ENCODE assay signal across 14 mouse cellular contexts in the genomic region with DNA sequence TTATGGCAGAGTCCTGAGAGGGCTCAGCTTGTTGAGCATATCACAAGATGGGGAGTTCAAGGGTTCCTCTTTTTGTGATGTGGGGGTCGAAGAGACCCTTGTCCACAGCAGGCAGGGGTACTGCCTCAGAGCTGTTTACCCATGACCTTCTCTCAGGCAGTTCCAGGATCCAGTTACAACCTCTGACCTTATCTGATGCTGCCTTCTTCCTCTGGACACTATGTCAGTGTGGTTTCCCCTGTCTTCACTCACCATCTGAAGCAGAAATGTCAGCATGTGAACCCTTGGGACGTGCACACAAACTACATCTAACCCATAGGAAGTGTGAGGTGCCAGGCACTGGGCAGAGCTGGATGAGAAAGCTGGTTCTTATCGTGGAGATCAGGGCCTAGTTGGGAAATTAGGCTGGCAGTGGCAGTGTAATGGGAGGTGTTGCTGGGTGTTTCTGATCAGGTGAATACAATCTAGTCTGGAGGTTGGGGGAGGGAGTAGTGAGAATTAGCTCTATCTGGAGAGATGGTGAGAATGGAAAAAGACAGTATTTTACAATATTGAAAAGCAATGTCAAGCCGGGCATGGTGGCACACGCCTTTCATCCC. TPM values are rescaled to one million over a fixed set of nuclear protein-coding genes. Genes with fewer than 3 reads are reported as not detected.
DNase-seq lines count a peak whose midpoint lies in the region; ATAC-seq and TF ChIP-seq lines count a peak whose summit lies in the region.
"Had no signal": no experiment of that assay in that cellular context is flagged by ENCODE, and none has a peak within 500 bp of the region (broad histone marks: within the 10 kb centered on the region; RNA-seq: fewer than 3 reads in every experiment).

No protein-coding gene starts in this region.

- no peak overlapping the region for H3K9ac ChIP-seq in kidney, embryonic 14.5 days (ENCODE audit: low read depth, low read length)
- H3K9ac ChIP-seq in forebrain, postnatal 0 days: no peak overlapping the region
- H3K9ac ChIP-seq: embryonic facial prominence, embryonic 12.5 days; limb, embryonic 12.5 days had no signal

- DNase-seq in gastrocnemius, adult 2 months: no peak
- no peak for DNase-seq in gastrocnemius, postnatal 4 days (ENCODE audit: low spot score in 2 of 2)
- no peak for DNase-seq in kidney, postnatal 36 days
- no peak for DNase-seq in spleen, adult 2 months (ENCODE audit: low read depth in 1 of 2, low spot score in 2 of 2)
- no peak for DNase-seq in spleen, adult 18-20 months
- no peak for DNase-seq in forebrain, postnatal 0 days
- DNase-seq: adrenal gland, adult 8-10 months; cerebellum, adult 18-20 months had no signal

- no peak overlapping the region for H3K4me3 ChIP-seq in gastrocnemius, adult 2 months
- H3K4me3 ChIP-seq in kidney, embryonic 14.5 days (ENCODE audit: low read length): no peak overlapping the region
- H3K4me3 ChIP-seq in spleen, adult 2 months (ENCODE audit: extremely low read depth, insufficient read depth, insufficient read length): peak overlapping the region; percentile 24
- H3K4me3 ChIP-seq in olfactory bulb, adult 2 months (ENCODE audit: insufficient read depth, low read depth, low read length): no peak overlapping the region
- no peak overlapping the region for H3K4me3 ChIP-seq in forebrain, postnatal 0 days (ENCODE audit: low read depth, low read length)

- H3K27ac ChIP-seq in gastrocnemius, adult 2 months: peak overlapping the region; percentile 95
- peak overlapping the region; percentile 76; the same call in 1 of the 2 replicates for H3K27ac ChIP-seq in kidney, embryonic 14.5 days (ENCODE audit: low read depth, low read length)
- H3K27ac ChIP-seq in spleen, adult 2 months (ENCODE audit: insufficient read depth, low read length): peak overlapping the region; percentile 95
- H3K27ac ChIP-seq in olfactory bulb, adult 2 months (ENCODE audit: insufficient read depth, low read depth, low read length): peak overlapping the region; percentile 82
- H3K27ac ChIP-seq in forebrain, postnatal 0 days (ENCODE audit: low read depth, low read length): no peak overlapping the region
- H3K27ac ChIP-seq: limb, embryonic 12.5 days; midbrain, embryonic 13.5 days had no signal

- intact Hi-C loops in gastrocnemius, adult 2 months (cut with DNase I): no loop called here

- no peak overlapping the region for H3K4me2 ChIP-seq in kidney, embryonic 14.5 days (replicated peaks; ENCODE audit: low read depth, low read length)
- no peak overlapping the region for H3K4me2 ChIP-seq in forebrain, postnatal 0 days (ENCODE audit: low read depth)

- peaks cover 20% of the 10 kb centered on the region for H3K4me1 ChIP-seq in kidney, embryonic 14.5 days (ENCODE audit: control insufficient read depth, insufficient read depth, low read length)
- peaks cover 28% of the 10 kb centered on the region for H3K4me1 ChIP-seq in spleen, adult 2 months (ENCODE audit: control insufficient read depth, insufficient read depth, insufficient read length)
- H3K4me1 ChIP-seq in olfactory bulb, adult 2 months (ENCODE audit: control insufficient read depth, insufficient read depth, low read length): peaks cover 29% of the 10 kb centered on the region
- peaks cover 6% of the 10 kb centered on the region; the same call in 1 of the 2 replicates for H3K4me1 ChIP-seq in forebrain, postnatal 0 days (ENCODE audit: insufficient read depth)

- H3K9me3 ChIP-seq in kidney, embryonic 14.5 days (ENCODE audit: control insufficient read depth, low read length): no peaks in the 10 kb centered on the region
- no peaks in the 10 kb centered on the region for H3K9me3 ChIP-seq in forebrain, postnatal 0 days (ENCODE audit: low read length)
- H3K9me3 ChIP-seq: embryonic facial prominence, embryonic 12.5 days; hindbrain, embryonic 10.5 days; limb, embryonic 12.5 days; midbrain, embryonic 13.5 days had no signal

- no peak for TF ChIP-seq CTCF in gastrocnemius, adult 2 months (IDR thresholded peaks at IDR 0.05)
- no peak for TF ChIP-seq CTCF in spleen, adult 2 months (IDR thresholded peaks at IDR 0.05; ENCODE audit: extremely low read depth, insufficient read depth, insufficient read length, insufficient replicate concordance)
- no peak for TF ChIP-seq CTCF in olfactory bulb, adult 2 months (IDR thresholded peaks at IDR 0.05; ENCODE audit: insufficient read depth, low read depth, low read length)
- no peak for TF ChIP-seq CTCF in forebrain, postnatal 0 days (IDR thresholded peaks at IDR 0.05; ENCODE audit: low read depth)

- WGBS in kidney, embryonic 14.5 days: 55% methylated on average over 5 of the region's 5 CpGs
- 41% methylated on average over 5 of the region's 5 CpGs for WGBS in spleen, adult 2 months
- WGBS in olfactory bulb, adult 2 months: 67% methylated on average over 5 of the region's 5 CpGs
- 90% methylated on average over 5 of the region's 5 CpGs for WGBS in forebrain, postnatal 0 days

- H3K36me3 ChIP-seq in kidney, embryonic 14.5 days (ENCODE audit: control insufficient read depth, insufficient read depth, low read length): no peaks in the 10 kb centered on the region
- peaks cover 1% of the 10 kb centered on the region; the same call in 1 of the 2 replicates for H3K36me3 ChIP-seq in spleen, adult 2 months (ENCODE audit: control insufficient read depth, insufficient read depth, low read length)
- no peaks in the 10 kb centered on the region for H3K36me3 ChIP-seq in forebrain, postnatal 0 days (ENCODE audit: insufficient read depth)
- H3K36me3 ChIP-seq: embryonic facial prominence, embryonic 12.5 days; limb, embryonic 12.5 days; midbrain, embryonic 13.5 days had no signal

- no peak for ATAC-seq in kidney, embryonic 14.5 days (ENCODE audit: low FRiP score, low TSS enrichment)
- no peak for ATAC-seq in forebrain, postnatal 0 days
- ATAC-seq: midbrain, embryonic 13.5 days had no signal

- H3K27me3 ChIP-seq in kidney, embryonic 14.5 days (ENCODE audit: control insufficient read depth, insufficient read depth, low read length): no peaks in the 10 kb centered on the region
- H3K27me3 ChIP-seq in spleen, adult 2 months (ENCODE audit: control insufficient read depth, insufficient read depth, low read length): no peaks in the 10 kb centered on the region
- H3K27me3 ChIP-seq in forebrain, postnatal 0 days (ENCODE audit: insufficient read depth, low read length): no peaks in the 10 kb centered on the region
- H3K27me3 ChIP-seq: embryonic facial prominence, embryonic 12.5 days; limb, embryonic 12.5 days; midbrain, embryonic 13.5 days had no signal

- no peak for TF ChIP-seq POLR2A in spleen, adult 2 months (IDR thresholded peaks at IDR 0.05; ENCODE audit: low read depth, low read length)
- TF ChIP-seq POLR2A in olfactory bulb, adult 2 months (IDR thresholded peaks at IDR 0.05; ENCODE audit: insufficient read depth, low read depth, low read length): no peak

RNA-seq across cellular contexts. Expression of gene Pkig, which starts 2.0 kb away (rescaled TPM):
- 100 to 1,000 TPM in 1 of 2 experiments, 10 to 100 TPM in 1; 93.9 to 125 TPM for total RNA-seq in gastrocnemius, adult 2 months (2021)
- total RNA-seq in gastrocnemius, postnatal 4 days (2021): 100 to 1,000 TPM; 153 to 176 TPM
- polyA plus RNA-seq in kidney, embryonic 14.5 days (2014; fragmentation: Nextera tagmentation; extraction: Ambion mirVana): 187 and 203 TPM in 2 replicates
- polyA plus RNA-seq in spleen, adult 2 months (2012; rRNA removed): 138 and 179 TPM in 2 replicates
- not detected in 2 replicates for polyA plus RNA-seq in olfactory bulb, adult 2 months (2012; ENCODE audit: insufficient read depth, insufficient read length, low replicate concordance, missing spikeins)
- 114 and 138 TPM in 2 replicates for total RNA-seq in forebrain, postnatal 0 days (2014; rRNA removed)
- polyA plus RNA-seq in forebrain, postnatal 0 days (2015; fragmentation: Nextera tagmentation; extraction: Ambion mirVana): 211 and 214 TPM in 2 replicates

RNA-seq across cellular contexts. Expression of gene Serinc3, which starts 15.3 kb away (rescaled TPM):
- total RNA-seq in gastrocnemius, adult 2 months (2021): 100 to 1,000 TPM; 118 to 147 TPM
- 100 to 1,000 TPM; 152 to 163 TPM for total RNA-seq in gastrocnemius, postnatal 4 days (2021)
- polyA plus RNA-seq in kidney, embryonic 14.5 days (2014; fragmentation: Nextera tagmentation; extraction: Ambion mirVana): 35.4 and 43.0 TPM in 2 replicates
- polyA plus RNA-seq in spleen, adult 2 months (2012; rRNA removed): 400 and 443 TPM in 2 replicates
- polyA plus RNA-seq in olfactory bulb, adult 2 months (2012; ENCODE audit: insufficient read depth, insufficient read length, low replicate concordance, missing spikeins): 82.6 TPM in 1 of 2 replicates, not detected in the other
- 81.9 and 98.2 TPM in 2 replicates for total RNA-seq in forebrain, postnatal 0 days (2014; rRNA removed)
- 26.4 and 31.7 TPM in 2 replicates for polyA plus RNA-seq in forebrain, postnatal 0 days (2015; fragmentation: Nextera tagmentation; extraction: Ambion mirVana)

RNA-seq across cellular contexts. Expression of gene Ttpal, which starts 58.1 kb away (rescaled TPM):
- 1 to 10 TPM; 3.4 to 5.3 TPM for total RNA-seq in gastrocnemius, adult 2 months (2021)
- total RNA-seq in gastrocnemius, postnatal 4 days (2021): 10 to 100 TPM; 15.5 to 17.1 TPM
- polyA plus RNA-seq in kidney, embryonic 14.5 days (2014; fragmentation: Nextera tagmentation; extraction: Ambion mirVana): 16.0 and 40.3 TPM in 2 replicates
- polyA plus RNA-seq in spleen, adult 2 months (2012; rRNA removed): 57.9 and 67.7 TPM in 2 replicates
- not detected in 2 replicates for polyA plus RNA-seq in olfactory bulb, adult 2 months (2012; ENCODE audit: insufficient read depth, insufficient read length, low replicate concordance, missing spikeins)
- total RNA-seq in forebrain, postnatal 0 days (2014; rRNA removed): 80.6 and 89.2 TPM in 2 replicates
- polyA plus RNA-seq in forebrain, postnatal 0 days (2015; fragmentation: Nextera tagmentation; extraction: Ambion mirVana): 23.5 and 32.1 TPM in 2 replicates

Comparison
In these comparisons a context has a peak if more than half of its experiments do, and no peak if none do; other contexts are left out.
1. RNA of gene Pkig, which starts 2.0 kb away (polyA plus RNA-seq): 211 to 214 TPM in forebrain, postnatal 0 days, 187 to 203 TPM in kidney, embryonic 14.5 days and 138 to 179 TPM in spleen, adult 2 months; not detected in olfactory bulb, adult 2 months; every median in the first group is over 100 times any median in the second.